Mouse (Mus musculus) urinary bladder, postnatal 0 days (tissue): ENCODE results near the gene Pnpla6. TPM values are rescaled to one million over a fixed set of nuclear protein-coding genes. Genes with fewer than 3 reads are reported as not detected.

Experiments
- polyA plus RNA-seq: library from polyadenylated mRNA; unstranded; fragments of >200 nt; fragmentation: Nextera tagmentation; extraction: Ambion mirVana; gene quantifications from 2 replicates; pipeline ENCODE4 v1.2.1, GENCODE M21; 2015

Gene Pnpla6
- polyA plus RNA-seq = 17.0 and 17.4 TPM in 2 replicates

GRCm38 (mm10) chr8:3515260-3515671, at the start of gene Pnpla6:
Pnpla6 (plus strand) TSS chr8:3515384.

GRCm38 (mm10) chr8:3467006-3467885, 47.9 kb upstream of the Pnpla6 start, which contains the start of gene Pex11g:
Pex11g (minus strand) TSS chr8:3467680.

GRCm38 (mm10) chr8:3470562-3470961, 44.6 kb upstream of the Pnpla6 start, which contains the start of gene Tex45:
Tex45 (plus strand) TSS chr8:3470862.

GRCm38 (mm10) chr8:3492901-3493844, 22.0 kb upstream of the Pnpla6 start, which contains the start of gene Zfp358:
Zfp358 (plus strand) TSS chr8:3493138.

GRCm38 (mm10) chr8:3500235-3501090, 14.7 kb upstream of the Pnpla6 start, which contains the start of gene Mcoln1:
Mcoln1 (plus strand) TSS chr8:3500457.

GRCm38 (mm10) chr8:3567641-3568371, 52.6 kb downstream of the Pnpla6 start, which contains the start of gene C330021F23Rik:
C330021F23Rik (plus strand) TSS chr8:3567990.

GRCm38 (mm10) chr8:3586993-3587390, 71.8 kb downstream of the Pnpla6 start, which contains the start of gene Camsap3:
Camsap3 (plus strand) TSS chr8:3587293.

Other genes starting within 250 kb of the Pnpla6 start
- gene Insr, start 235.8 kb upstream of the Pnpla6 start, polyA plus RNA-seq = 22.4 TPM in 2 replicates
- 0.12 and 0.21 TPM in 2 replicates for gene A430078G23Rik, start 162.0 kb upstream of the Pnpla6 start, polyA plus RNA-seq
- gene Arhgef18, start 122.4 kb upstream of the Pnpla6 start, polyA plus RNA-seq = 7.6 and 9.2 TPM in 2 replicates
- 5.5 and 7.1 TPM in 2 replicates for gene Pex11g, start 47.7 kb upstream of the Pnpla6 start, polyA plus RNA-seq
- gene Tex45, start 44.5 kb upstream of the Pnpla6 start, polyA plus RNA-seq = 0.10 TPM in 1 of 2 replicates, not detected in the other
- 17.3 and 18.6 TPM in 2 replicates for gene Zfp358, start 22.2 kb upstream of the Pnpla6 start, polyA plus RNA-seq
- 30.1 and 32.9 TPM in 2 replicates for gene Mcoln1, start 14.9 kb upstream of the Pnpla6 start, polyA plus RNA-seq
- 0.25 TPM in 1 of 2 replicates, not detected in the other for gene C330021F23Rik, start 52.6 kb downstream of the Pnpla6 start, polyA plus RNA-seq
- 4.9 and 5.3 TPM in 2 replicates for gene Camsap3, start 71.9 kb downstream of the Pnpla6 start, polyA plus RNA-seq
- 24.4 and 25.8 TPM in 2 replicates for gene Xab2, start 105.9 kb downstream of the Pnpla6 start, polyA plus RNA-seq
- gene Pet100, start 106.2 kb downstream of the Pnpla6 start, polyA plus RNA-seq = 104 and 109 TPM in 2 replicates
- not detected in 2 replicates for gene Pcp2, start 110.2 kb downstream of the Pnpla6 start, polyA plus RNA-seq
- 72.6 and 85.6 TPM in 2 replicates for gene Stxbp2, start 115.6 kb downstream of the Pnpla6 start, polyA plus RNA-seq
- gene Retn, start 140.4 kb downstream of the Pnpla6 start, polyA plus RNA-seq = not detected in 2 replicates
- 0.69 and 7.5 TPM in 2 replicates for gene Mcemp1, start 150.4 kb downstream of the Pnpla6 start, polyA plus RNA-seq
- 3.4 and 8.5 TPM in 2 replicates for gene Fcor, start 157.0 kb downstream of the Pnpla6 start, polyA plus RNA-seq
- gene Trappc5, start 160.9 kb downstream of the Pnpla6 start, polyA plus RNA-seq = 23.6 and 24.4 TPM in 2 replicates
- gene Fcer2a, start 178.8 kb downstream of the Pnpla6 start, polyA plus RNA-seq = 0.08 TPM in 1 of 2 replicates, not detected in the other
- gene Clec4g, start 205.3 kb downstream of the Pnpla6 start, polyA plus RNA-seq = 0.10 and 0.37 TPM in 2 replicates
- gene Cd209a, start 233.6 kb downstream of the Pnpla6 start, polyA plus RNA-seq = not detected in 2 replicates